ENCODE assay signal across 22 mouse cellular contexts in genomic region chr1:156928255-156928654, GRCm38 (mm10). TPM values are rescaled to one million over a fixed set of nuclear protein-coding genes. Genes with fewer than 3 reads are reported as not detected.
DNase-seq lines count a peak whose midpoint lies in the region; ATAC-seq and TF ChIP-seq lines count a peak whose summit lies in the region.
"Had no signal": no experiment of that assay in that cellular context is flagged by ENCODE, and none has a peak within 500 bp of the region (broad histone marks: within the 10 kb centered on the region; RNA-seq: fewer than 3 reads in every experiment).

No protein-coding gene starts in this region.

- H3K27ac ChIP-seq in liver, embryonic 12.5 days: peak overlapping the region; percentile 1; the same call in 1 of the 2 replicates
- H3K27ac ChIP-seq in liver, embryonic 16.5 days (ENCODE audit: low read length): no peak overlapping the region
- H3K27ac ChIP-seq in hindbrain, embryonic 16.5 days (ENCODE audit: low read depth, low read length): no peak overlapping the region
- no peak overlapping the region for H3K27ac ChIP-seq in intestine, postnatal 0 days (ENCODE audit: low read depth, low read length)
- H3K27ac ChIP-seq: embryonic facial prominence, embryonic 13.5 days; forebrain, embryonic 12.5 days; heart, adult 2 months; heart, embryonic 15.5 days; hindbrain, embryonic 10.5 days had no signal

- H3K36me3 ChIP-seq in megakaryocyte, embryonic 14.5 days (replicated peaks; ENCODE audit: low read length): peaks cover 33% of the 10 kb centered on the region
- H3K36me3 ChIP-seq in liver, embryonic 12.5 days: no peaks in the 10 kb centered on the region
- no peaks in the 10 kb centered on the region for H3K36me3 ChIP-seq in liver, embryonic 16.5 days (ENCODE audit: control insufficient read depth, insufficient read depth)
- peaks cover 2% of the 10 kb centered on the region; the same call in 1 of the 2 replicates for H3K36me3 ChIP-seq in hindbrain, embryonic 16.5 days (ENCODE audit: control insufficient read depth, insufficient read depth, low read length)
- H3K36me3 ChIP-seq in intestine, postnatal 0 days (ENCODE audit: control insufficient read depth, insufficient read depth): no peaks in the 10 kb centered on the region
- H3K36me3 ChIP-seq: embryonic facial prominence, embryonic 13.5 days; heart, embryonic 15.5 days had no signal

- DNase-seq in layer of hippocampus, adult 11-12 months (ENCODE audit: low spot score): no peak
- DNase-seq: adrenal gland, postnatal 14 days; cerebellum, adult 11-12 months; cerebellum, adult 9-10 months; cerebellum, postnatal 25 days; gastrocnemius, postnatal 10 days; heart, adult 2 months; heart, postnatal 14 days had no signal

- WGBS in liver, embryonic 12.5 days (ENCODE audit: insufficient replicate concordance): 35% methylated on average over 4 of the region's 4 CpGs
- WGBS in liver, embryonic 16.5 days (ENCODE audit: insufficient replicate concordance): 34% methylated on average over 4 of the region's 4 CpGs
- WGBS in hindbrain, embryonic 16.5 days: 94% methylated on average over 4 of the region's 4 CpGs
- WGBS in intestine, postnatal 0 days: 81% methylated on average over 4 of the region's 4 CpGs

- H3K27me3 ChIP-seq in megakaryocyte, embryonic 14.5 days (replicated peaks): no peaks in the 10 kb centered on the region
- H3K27me3 ChIP-seq in liver, embryonic 12.5 days (replicated peaks): no peaks in the 10 kb centered on the region
- H3K27me3 ChIP-seq in liver, embryonic 16.5 days (ENCODE audit: control insufficient read depth, insufficient read depth, low read depth, low read length): no peaks in the 10 kb centered on the region
- no peaks in the 10 kb centered on the region for H3K27me3 ChIP-seq in hindbrain, embryonic 16.5 days (replicated peaks; ENCODE audit: control insufficient read depth, insufficient read depth, low read length)
- no peaks in the 10 kb centered on the region for H3K27me3 ChIP-seq in intestine, postnatal 0 days (replicated peaks; ENCODE audit: control insufficient read depth, insufficient read depth, low read length)
- H3K27me3 ChIP-seq: embryonic facial prominence, embryonic 13.5 days; heart, embryonic 15.5 days; Patski had no signal

- H3K4me1 ChIP-seq in megakaryocyte, embryonic 14.5 days: peaks cover 87% of the 10 kb centered on the region
- peaks cover 69% of the 10 kb centered on the region for H3K4me1 ChIP-seq in liver, embryonic 12.5 days
- peaks cover 19% of the 10 kb centered on the region for H3K4me1 ChIP-seq in liver, embryonic 16.5 days (ENCODE audit: control insufficient read depth, low read depth, low read length)
- peaks cover 12% of the 10 kb centered on the region for H3K4me1 ChIP-seq in hindbrain, embryonic 16.5 days (ENCODE audit: control insufficient read depth, insufficient read depth, low read depth, low read length)
- H3K4me1 ChIP-seq in intestine, postnatal 0 days (replicated peaks; ENCODE audit: control insufficient read depth, insufficient read depth, low read length): no peaks in the 10 kb centered on the region

- H3K9ac ChIP-seq in liver, embryonic 12.5 days: no peak overlapping the region
- H3K9ac ChIP-seq in liver, embryonic 16.5 days (ENCODE audit: low read depth, low read length): no peak overlapping the region
- no peak overlapping the region for H3K9ac ChIP-seq in hindbrain, embryonic 16.5 days (ENCODE audit: low read depth, low read length)
- no peak overlapping the region for H3K9ac ChIP-seq in intestine, postnatal 0 days (ENCODE audit: low read depth, low read length)
- H3K9ac ChIP-seq: embryonic facial prominence, embryonic 13.5 days; forebrain, embryonic 12.5 days; heart, embryonic 15.5 days had no signal

- H3K4me2 ChIP-seq in liver, embryonic 12.5 days: peak overlapping the region; percentile 31; the same call in 1 of the 2 replicates
- H3K4me2 ChIP-seq in liver, embryonic 16.5 days (ENCODE audit: low read depth, low read length): no peak overlapping the region
- no peak overlapping the region for H3K4me2 ChIP-seq in hindbrain, embryonic 16.5 days (ENCODE audit: low read length)
- H3K4me2 ChIP-seq in intestine, postnatal 0 days (replicated peaks; ENCODE audit: low read depth): no peak overlapping the region
- H3K4me2 ChIP-seq: embryonic facial prominence, embryonic 13.5 days; forebrain, embryonic 12.5 days; heart, embryonic 11.5 days; heart, embryonic 15.5 days had no signal

- no peak for ATAC-seq in megakaryocyte, adult 5-6 weeks (ENCODE audit: poor library complexity, severe bottlenecking)
- ATAC-seq in liver, embryonic 12.5 days: peak; percentile 81
- ATAC-seq in liver, embryonic 16.5 days (ENCODE audit: low read depth): peak; percentile 67
- ATAC-seq in hindbrain, embryonic 16.5 days: no peak
- ATAC-seq in intestine, postnatal 0 days: no peak
- ATAC-seq: activated CD4-positive, CD25-positive, alpha-beta regulatory T cell, adult 4 months; forebrain, embryonic 16.5 days; Patski had no signal

- no peak for TF ChIP-seq CTCF in intestine, postnatal 0 days (IDR thresholded peaks at IDR 0.05; ENCODE audit: low read depth)

- H3K4me3 ChIP-seq in megakaryocyte, embryonic 14.5 days (replicated peaks): peak overlapping the region; percentile 40
- no peak overlapping the region for H3K4me3 ChIP-seq in liver, embryonic 12.5 days
- no peak overlapping the region for H3K4me3 ChIP-seq in liver, embryonic 16.5 days (ENCODE audit: low read depth, low read length)
- no peak overlapping the region for H3K4me3 ChIP-seq in hindbrain, embryonic 16.5 days (ENCODE audit: low read length)
- H3K4me3 ChIP-seq in intestine, postnatal 0 days (ENCODE audit: low read depth, low read length): no peak overlapping the region
- H3K4me3 ChIP-seq: embryonic facial prominence, embryonic 13.5 days; forebrain, embryonic 12.5 days; heart, adult 2 months; heart, embryonic 15.5 days; hindbrain, embryonic 10.5 days had no signal

- no peaks in the 10 kb centered on the region for H3K9me3 ChIP-seq in megakaryocyte, embryonic 14.5 days
- no peaks in the 10 kb centered on the region for H3K9me3 ChIP-seq in liver, embryonic 12.5 days (replicated peaks)
- H3K9me3 ChIP-seq in liver, embryonic 16.5 days (replicated peaks; ENCODE audit: control insufficient read depth, low read length): no peaks in the 10 kb centered on the region
- H3K9me3 ChIP-seq in hindbrain, embryonic 16.5 days (ENCODE audit: control insufficient read depth, low read length): no peaks in the 10 kb centered on the region
- no peaks in the 10 kb centered on the region for H3K9me3 ChIP-seq in intestine, postnatal 0 days (ENCODE audit: control insufficient read depth)
- H3K9me3 ChIP-seq: embryonic facial prominence, embryonic 13.5 days; forebrain, embryonic 12.5 days; heart, embryonic 15.5 days; hindbrain, embryonic 10.5 days had no signal

RNA-seq across cellular contexts. Expression of gene Ralgps2, which starts 11.2 kb away (rescaled TPM):
- polyA plus RNA-seq in megakaryocyte, embryonic 14.5 days (2012; ENCODE audit: insufficient read depth, low replicate concordance): 50.3 and 60.3 TPM in 2 replicates
- 6.0 and 12.4 TPM in 2 replicates for total RNA-seq in megakaryocyte, adult 5-6 weeks (2015)
- 8.9 and 39.4 TPM in 2 replicates for total RNA-seq in megakaryocyte, adult 5-6 weeks (2017)
- 25.6 and 26.8 TPM in 2 replicates for polyA plus RNA-seq in liver, embryonic 12.5 days (2016; fragmentation: Nextera tagmentation; extraction: Ambion mirVana)
- polyA plus RNA-seq in liver, embryonic 16.5 days (2015; fragmentation: Nextera tagmentation; extraction: Ambion mirVana): 13.1 and 14.2 TPM in 2 replicates
- polyA plus RNA-seq in hindbrain, embryonic 16.5 days (2015; fragmentation: Nextera tagmentation; extraction: Ambion mirVana): 74.7 and 75.9 TPM in 2 replicates
- 34.1 and 35.5 TPM in 2 replicates for polyA plus RNA-seq in intestine, postnatal 0 days (2015; fragmentation: Nextera tagmentation; extraction: Ambion mirVana)

Comparison
In these comparisons a context has a peak if more than half of its experiments do, and no peak if none do; other contexts are left out.
1. ATAC-seq: peak in liver, embryonic 12.5 days (single experiment) and liver, embryonic 16.5 days (single experiment); none in megakaryocyte, adult 5-6 weeks (single experiment), hindbrain, embryonic 16.5 days (single experiment) and intestine, postnatal 0 days (single experiment).